Mouse (Mus musculus): ENCODE measurements at regions not wholly inside any gene's neighbourhood (a gene's known extent, or its start where the extent isn't known, plus 50 kb on each side); places are given as distances from the start of the nearest gene placed in this dataset.

GRCm38 (mm10) chr19:23507256-23507851, 59.1 kb upstream of the Mamdc2 start:
- POLR2A ChIA-PET, result interaction anchor here in 3 of 4 experiments (1.0 to 1.3 kb wide), 4 partner anchors 9 to 371 kb away, joined by 3 to 4 read pairs (median 3); no protein-coding TSS in a partner anchor
- CTCF ChIA-PET, result interaction anchor here in 2 of 4 experiments (0.7 to 1.6 kb wide), 5 partner anchors 17 to 919 kb away, joined by 3 to 5 read pairs (median 4); no protein-coding TSS in a partner anchor
